Mouse (Mus musculus) liver, embryonic 13.5 days (tissue): ENCODE measurements around the gene Pkdcc. TPM values are rescaled to one million over a fixed set of nuclear protein-coding genes. Genes with fewer than 3 reads are reported as not detected.

ENCODE experiments used
- ATAC-seq: fragments of 200-750 bp; cut with Nextera tagmentation; 2 replicates; pipeline ENCODE4 v1.8.0; 2017; ENCODE audit warnings: low read depth, mild to moderate bottlenecking, moderate number of reproducible peaks, moderate library complexity
- DNase-seq: peaks from one replicate; pipeline ENCODE4 v3.0.0; 2022
- H3K27ac ChIP-seq: fragments of 300-500 bp; sonication (generic); 2 replicates; pipeline ENCODE4 v1.5.1; 2015; ENCODE audit warnings: moderate library complexity, mild to moderate bottlenecking, inconsistent platforms
- H3K27me3 ChIP-seq: fragments of 300-500 bp; sonication (generic); 2 replicates; pipeline ENCODE4 v1.6.1; 2015; ENCODE audit warnings: mild to moderate bottlenecking, inconsistent platforms
- H3K36me3 ChIP-seq: fragments of 300-500 bp; sonication (generic); 2 replicates; pipeline ENCODE4 v1.6.1; 2015; ENCODE audit warnings: mild to moderate bottlenecking, inconsistent platforms
- H3K4me1 ChIP-seq: fragments of 300-500 bp; sonication (generic); replicated peaks from 2 replicates; pipeline ENCODE4 v1.6.1; 2015; ENCODE audit warnings: inconsistent platforms
- H3K4me2 ChIP-seq: fragments of 300-500 bp; sonication (generic); 2 replicates; pipeline ENCODE4 v1.6.1; 2015; ENCODE audit warnings: inconsistent platforms, mild to moderate bottlenecking, moderate library complexity
- H3K4me3 ChIP-seq: fragments of 300-500 bp; sonication (generic); replicated peaks from 2 replicates; pipeline ENCODE4 v1.5.1; 2015; ENCODE audit warnings: mild to moderate bottlenecking, inconsistent platforms
- H3K9ac ChIP-seq: fragments of 300-500 bp; sonication (generic); 2 replicates; pipeline ENCODE4 v1.6.1; 2015; ENCODE audit warnings: mild to moderate bottlenecking, inconsistent platforms
- H3K9me3 ChIP-seq: fragments of 300-500 bp; sonication (generic); replicated peaks from 2 replicates; pipeline ENCODE4 v1.6.1; 2016; ENCODE audit warnings: inconsistent platforms
- WGBS: fragments of 180-500 bp; shearing (Covaris S2); methylation state at CpG from one replicate; pipeline ENCODE4 v1.1.7; 2015; ENCODE audit not compliant: insufficient replicate concordance; 5-methylcytosine and 5-hydroxymethylcytosine counted together
- polyA plus RNA-seq: library from polyadenylated mRNA; unstranded; fragments of >200 nt; fragmentation: Nextera tagmentation; extraction: Ambion mirVana; gene quantifications from 2 replicates; pipeline ENCODE4 v1.2.1, GENCODE M21; 2015

Pkdcc gene
- polyA plus RNA-seq, 1 experiment from 2014 or later, result 3.5 TPM

GRCm38 (mm10) chr17:83221611-83222500, 6.8 kb downstream of the Pkdcc start:
- peaks cover 23% of the 10 kb centered on the region for H3K36me3 ChIP-seq
- no peaks in the 10 kb centered on the region for H3K9me3 ChIP-seq
- DNase-seq (no peak), ATAC-seq (no peak)
- H3K27ac ChIP-seq, result no peak overlapping the region
- H3K4me2 ChIP-seq, result no peak overlapping the region
- H3K4me3 ChIP-seq, result no peak overlapping the region
- whole genome bisulfite sequencing, result 67% methylated on average over 13 of the region's 13 CpGs
- peaks cover 42% of the 10 kb centered on the region for H3K4me1 ChIP-seq
- H3K27me3 ChIP-seq, result peaks cover 12% of the 10 kb centered on the region
- H3K9ac ChIP-seq, result no peak overlapping the region

GRCm38 (mm10) chr17:83222705-83223104, 7.6 kb downstream of the Pkdcc start:
- H3K36me3 ChIP-seq, result peaks cover 23% of the 10 kb centered on the region
- no peak for ATAC-seq
- no peak overlapping the region for H3K4me3 ChIP-seq
- peaks cover 3% of the 10 kb centered on the region for H3K27me3 ChIP-seq
- no peaks in the 10 kb centered on the region for H3K9me3 ChIP-seq
- no peak overlapping the region for H3K9ac ChIP-seq
- no peak overlapping the region for H3K27ac ChIP-seq
- WGBS, result 39% methylated on average over 3 of the region's 3 CpGs
- no peak for DNase-seq
- H3K4me2 ChIP-seq, result no peak overlapping the region
- peaks cover 39% of the 10 kb centered on the region for H3K4me1 ChIP-seq

- Histone ChIP-seq H3K9me3 (no peaks in the 10 kb centered on the region), H3K4me2 (no peak overlapping the region), H3K9ac (no peak overlapping the region), H3K4me3 (no peak overlapping the region), H3K4me1 (peaks cover 21% of the 10 kb centered on the region), H3K27ac (no peak overlapping the region), H3K36me3 (peaks cover 23% of the 10 kb centered on the region), H3K27me3 (no peaks in the 10 kb centered on the region)
- DNase-seq (no peak), ATAC-seq (no peak)
- 78% methylated on average over 13 of the region's 13 CpGs for WGBS
Observed at GRCm38 (mm10) chr17:83224451-83224971, 9.4 kb downstream of the Pkdcc start.

DNA sequence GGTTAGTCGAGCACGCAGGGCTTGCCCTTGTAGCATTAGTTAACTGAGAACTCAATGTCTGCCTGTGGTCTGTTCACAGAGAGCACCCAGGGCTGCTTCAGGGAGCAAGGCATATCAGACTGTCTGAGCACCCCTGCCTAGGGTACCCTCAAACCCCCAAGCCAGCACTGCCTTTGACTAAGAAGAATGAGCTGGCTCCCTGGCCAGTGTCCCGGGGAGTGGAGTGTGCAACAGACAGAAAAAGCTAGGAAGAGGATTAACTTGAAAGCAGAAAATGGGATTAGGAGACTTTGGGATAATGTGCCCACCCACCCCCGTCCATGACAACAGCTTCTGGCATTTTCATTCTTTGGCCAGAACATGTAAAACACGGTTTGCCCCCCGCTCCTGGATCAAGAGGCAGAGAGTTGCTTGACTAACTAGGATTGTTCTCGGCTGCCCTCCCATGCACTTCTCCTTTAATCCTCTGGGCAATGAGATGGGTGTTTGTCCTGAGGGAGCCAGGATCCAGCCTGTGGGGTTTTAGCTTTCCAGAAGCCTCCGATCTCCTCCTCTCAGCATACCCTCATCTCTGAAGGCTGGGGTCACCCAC, 11.4 kb downstream of the Pkdcc start:
- H3K4me3 ChIP-seq, result no peak overlapping the region
- H3K27ac ChIP-seq, result no peak overlapping the region
- DNase-seq (no peak), ATAC-seq (no peak)
- no peak overlapping the region for H3K4me2 ChIP-seq
- peaks cover 23% of the 10 kb centered on the region for H3K36me3 ChIP-seq
- H3K27me3 ChIP-seq, result no peaks in the 10 kb centered on the region
- no peaks in the 10 kb centered on the region for H3K9me3 ChIP-seq
- H3K4me1 ChIP-seq, result peaks cover 10% of the 10 kb centered on the region
- WGBS, result 64% methylated on average over 8 of the region's 8 CpGs
- H3K9ac ChIP-seq, result no peak overlapping the region

- 32% methylated on average over 11 of the region's 11 CpGs for whole genome bisulfite sequencing
- no peak overlapping the region for H3K9ac ChIP-seq
- no peak overlapping the region for H3K27ac ChIP-seq
- H3K9me3 ChIP-seq, result no peaks in the 10 kb centered on the region
- H3K27me3 ChIP-seq, result no peaks in the 10 kb centered on the region
- H3K4me2 ChIP-seq, result no peak overlapping the region
- DNase-seq, result no peak
- H3K4me3 ChIP-seq, result no peak overlapping the region
- no peak for ATAC-seq
- no peaks in the 10 kb centered on the region for H3K4me1 ChIP-seq
- no peaks in the 10 kb centered on the region for H3K36me3 ChIP-seq
Observed at GRCm38 (mm10) chr17:83231357-83231756, 16.3 kb downstream of the Pkdcc start.

DNA sequence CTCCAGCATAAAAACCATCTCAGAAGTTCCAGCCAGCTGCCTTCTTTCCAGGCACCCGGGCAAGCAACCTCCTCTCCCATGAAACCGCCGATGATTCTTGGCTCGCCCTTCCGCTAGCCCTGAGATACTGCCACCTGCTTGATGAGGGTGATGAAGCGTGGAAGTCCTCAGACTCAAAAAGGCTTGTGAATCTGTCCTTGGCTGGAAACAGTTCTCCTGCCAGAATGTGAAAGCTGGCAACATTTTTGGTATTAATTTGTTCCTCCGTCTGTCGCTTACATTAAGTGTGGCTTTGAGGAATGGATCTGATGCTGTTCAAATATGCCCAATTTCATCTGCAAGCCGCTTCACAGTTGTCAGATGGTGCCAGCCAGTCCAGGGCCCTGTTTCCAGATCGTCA, 20.1 kb downstream of the Pkdcc start:
- ATAC-seq (no peak), DNase-seq (no peak)
- Histone ChIP-seq H3K4me3 (no peak overlapping the region), H3K27me3 (no peaks in the 10 kb centered on the region), H3K4me1 (no peaks in the 10 kb centered on the region), H3K4me2 (no peak overlapping the region), H3K9me3 (no peaks in the 10 kb centered on the region), H3K36me3 (no peaks in the 10 kb centered on the region), H3K27ac (no peak overlapping the region), H3K9ac (no peak overlapping the region)
- WGBS, result 77% methylated on average over 10 of the region's 10 CpGs

- H3K9me3 ChIP-seq, result no peaks in the 10 kb centered on the region
- H3K4me2 ChIP-seq, result no peak overlapping the region
- ATAC-seq (no peak), DNase-seq (no peak)
- H3K27me3 ChIP-seq, result no peaks in the 10 kb centered on the region
- H3K4me1 ChIP-seq, result no peaks in the 10 kb centered on the region
- H3K4me3 ChIP-seq, result no peak overlapping the region
- WGBS, result 56% methylated on average over 8 of the region's 8 CpGs
- no peak overlapping the region for H3K9ac ChIP-seq
- no peak overlapping the region for H3K27ac ChIP-seq
- no peaks in the 10 kb centered on the region for H3K36me3 ChIP-seq
Observed at GRCm38 (mm10) chr17:83236202-83236601, 21.1 kb downstream of the Pkdcc start.

DNA sequence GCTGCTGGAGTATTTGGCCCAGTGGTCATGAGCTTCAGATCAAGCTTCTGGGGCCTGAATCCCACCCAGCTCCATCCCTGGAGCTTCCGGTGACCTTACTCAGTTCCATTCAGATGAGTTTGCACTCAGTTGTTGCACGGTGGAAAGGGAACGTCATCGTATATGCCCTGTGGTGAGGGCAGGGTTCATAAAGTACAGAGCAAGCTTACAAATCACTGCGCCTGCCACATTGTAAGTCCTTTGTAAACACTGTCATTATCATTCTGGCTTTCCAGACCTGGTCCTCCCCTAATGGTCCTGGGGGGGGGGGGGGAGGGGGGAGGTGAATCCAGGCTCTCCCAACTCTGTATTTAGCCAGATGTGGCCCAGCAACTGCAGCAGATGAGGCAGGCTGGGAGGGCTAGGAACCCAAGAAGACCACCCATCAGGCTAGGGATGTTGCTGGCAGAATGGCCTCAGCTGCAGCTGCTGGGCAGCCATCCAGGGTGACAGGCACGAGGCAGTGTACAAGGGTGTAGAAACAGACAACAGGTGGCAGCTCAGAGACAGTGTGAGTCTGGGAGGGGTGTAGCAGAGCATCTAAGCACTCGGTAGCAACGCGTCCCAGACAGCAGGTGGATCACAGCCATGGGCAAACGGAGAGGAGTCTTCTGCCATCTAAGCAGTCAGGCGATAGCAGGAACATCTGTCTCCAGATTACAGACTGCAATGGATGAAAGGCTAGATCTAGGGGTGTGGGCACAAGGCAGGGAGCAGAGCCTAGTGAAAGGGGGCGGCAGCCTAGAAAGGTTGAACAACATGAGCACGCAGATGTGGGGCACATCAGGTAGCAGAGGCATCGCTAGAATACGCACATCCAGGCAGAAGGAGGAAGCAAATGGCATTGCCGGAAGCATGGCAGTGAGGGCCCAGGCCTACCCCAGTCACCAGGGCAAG, 23.3 kb downstream of the Pkdcc start:
- Histone ChIP-seq H3K9me3 (no peaks in the 10 kb centered on the region), H3K27ac (no peak overlapping the region), H3K4me2 (no peak overlapping the region), H3K9ac (no peak overlapping the region), H3K4me3 (no peak overlapping the region), H3K27me3 (no peaks in the 10 kb centered on the region), H3K36me3 (no peaks in the 10 kb centered on the region), H3K4me1 (no peaks in the 10 kb centered on the region)
- ATAC-seq, result no peak
- DNase-seq, result no peak
- 67% methylated on average over 16 of the region's 16 CpGs for WGBS

DNA sequence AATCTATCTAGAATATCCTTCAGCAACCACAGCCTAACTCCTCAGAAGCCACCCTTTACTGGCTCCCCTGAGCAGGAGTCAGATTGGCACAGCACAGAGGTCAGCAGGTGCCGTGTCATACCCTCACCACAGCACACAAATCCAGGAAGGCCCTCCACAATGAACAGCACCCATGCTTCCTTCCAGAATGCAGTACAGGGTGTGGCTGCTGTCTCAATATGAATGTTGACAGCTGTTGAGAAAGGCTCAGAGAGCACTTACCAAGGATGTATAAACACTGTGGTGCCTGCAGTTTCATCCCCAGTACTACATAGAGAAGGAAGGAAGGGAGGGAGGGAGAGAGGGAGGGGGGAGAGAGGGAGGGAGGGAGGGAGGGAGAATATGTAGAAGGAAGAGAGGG, 29.4 kb downstream of the Pkdcc start:
- no peak overlapping the region for H3K9ac ChIP-seq
- no peaks in the 10 kb centered on the region for H3K9me3 ChIP-seq

DNA sequence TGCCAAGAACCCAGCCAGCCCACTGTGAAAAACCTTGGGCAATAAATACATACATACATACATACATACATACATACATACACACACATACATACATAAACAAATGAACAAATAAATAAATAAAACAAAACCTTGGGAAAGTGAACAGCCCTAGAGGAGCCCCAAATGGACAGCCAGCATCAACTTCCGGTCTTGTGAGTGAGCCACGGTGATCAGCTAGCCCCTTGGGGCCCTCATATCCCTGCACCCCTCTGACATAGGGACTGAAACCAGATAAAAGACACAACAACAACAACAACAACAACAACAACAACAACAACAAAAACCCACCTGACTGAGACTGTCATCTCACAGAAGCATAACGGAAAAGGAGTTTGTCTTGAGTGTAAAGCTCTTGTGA, 30.4 kb downstream of the Pkdcc start:
- ATAC-seq, result no peak
- Histone ChIP-seq H3K36me3 (no peaks in the 10 kb centered on the region), H3K4me2 (no peak overlapping the region), H3K27me3 (peaks cover 7% of the 10 kb centered on the region; the same call in 1 of the 2 replicates), H3K4me1 (0 out of 2 replicates have a peak, but pooled peaks cover 7% of the 10 kb centered on the region), H3K27ac (no peak overlapping the region), H3K4me3 (no peak overlapping the region), H3K9me3 (no peaks in the 10 kb centered on the region), H3K9ac (no peak overlapping the region)
- 43% methylated on average over 3 of the region's 3 CpGs for WGBS
- DNase-seq, result no peak

More for the DNA sequence above, 29.4 kb downstream of the Pkdcc start:
- no peak overlapping the region for H3K4me3 ChIP-seq
- 11% methylated on average over 1 of the region's 1 CpGs for WGBS
- H3K4me1 ChIP-seq, result 0 out of 2 replicates have a peak, but pooled peaks cover 7% of the 10 kb centered on the region
- H3K27ac ChIP-seq, result no peak overlapping the region
- no peak for ATAC-seq
- peaks cover 7% of the 10 kb centered on the region; the same call in 1 of the 2 replicates for H3K27me3 ChIP-seq
- H3K4me2 ChIP-seq, result no peak overlapping the region
- H3K36me3 ChIP-seq, result no peaks in the 10 kb centered on the region
- DNase-seq, result no peak

DNA sequence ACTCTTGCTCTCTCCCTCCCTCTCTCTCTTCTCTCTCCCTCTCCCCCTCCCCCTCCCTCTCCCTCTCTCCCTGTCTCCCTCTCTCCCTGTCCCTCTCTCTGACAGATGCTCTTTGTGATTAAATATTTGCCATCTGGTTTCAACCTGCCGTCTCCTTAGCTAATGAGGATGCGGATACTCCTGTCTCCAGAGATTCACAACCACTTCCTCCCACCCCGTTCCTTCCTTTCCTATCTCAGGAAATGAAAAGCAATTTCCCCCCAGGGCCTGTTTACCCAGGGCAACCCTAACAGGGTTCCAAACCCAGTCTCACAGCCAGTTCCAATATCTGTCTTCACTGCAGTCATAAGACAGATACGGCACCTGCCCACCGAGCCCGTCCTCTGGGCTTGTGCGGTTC, 31.0 kb downstream of the Pkdcc start:
- Histone ChIP-seq H3K27ac (no peak overlapping the region), H3K4me3 (no peak overlapping the region), H3K4me2 (no peak overlapping the region), H3K9ac (no peak overlapping the region), H3K36me3 (no peaks in the 10 kb centered on the region), H3K27me3 (peaks cover 7% of the 10 kb centered on the region; the same call in 1 of the 2 replicates), H3K9me3 (no peaks in the 10 kb centered on the region), H3K4me1 (0 out of 2 replicates have a peak, but pooled peaks cover 7% of the 10 kb centered on the region)
- WGBS, result 8% methylated on average over 7 of the region's 7 CpGs
- ATAC-seq (no peak), DNase-seq (no peak)
